Mouse (Mus musculus) heart, postnatal 0 days (tissue): ENCODE data around the gene Man2a1. TPM values are rescaled to one million over a fixed set of nuclear protein-coding genes. Genes with fewer than 3 reads are reported as not detected.

Source experiments
- ATAC-seq: fragments of 200-750 bp; cut with Nextera tagmentation; 2 replicates; pipeline ENCODE4 v1.8.0; 2017; ENCODE audit warnings: low read depth, moderate number of reproducible peaks, moderate library complexity; ENCODE audit not compliant: insufficient read depth
- DNase-seq: peaks from one replicate; pipeline ENCODE4 v3.0.0-alpha.2; 2016; ENCODE audit warnings: low spot score
- H3K27ac ChIP-seq: fragments of 300-500 bp; sonication (generic); 2 replicates; pipeline ENCODE4 v1.5.1; 2014; ENCODE audit warnings: low read depth, mild to moderate bottlenecking
- H3K27me3 ChIP-seq: fragments of 300-500 bp; sonication (generic); 2 replicates; pipeline ENCODE4 v1.6.1; 2014; ENCODE audit warnings: low read length, mixed read lengths; ENCODE audit not compliant: control insufficient read depth, insufficient read depth
- H3K36me3 ChIP-seq: fragments of 300-500 bp; sonication (generic); replicated peaks from 2 replicates; pipeline ENCODE4 v1.6.1; 2014; ENCODE audit warnings: low read length, mixed read lengths; ENCODE audit not compliant: control insufficient read depth, insufficient read depth
- H3K4me1 ChIP-seq: fragments of 300-500 bp; sonication (generic); 2 replicates; pipeline ENCODE4 v1.6.1; 2014; ENCODE audit warnings: antibody characterized with exemption; ENCODE audit not compliant: control insufficient read depth, insufficient read depth
- H3K4me2 ChIP-seq: fragments of 300-500 bp; sonication (generic); 2 replicates; pipeline ENCODE4 v1.6.1; 2014; ENCODE audit warnings: low read depth, mild to moderate bottlenecking, low read length, moderate library complexity
- H3K4me3 ChIP-seq: fragments of 300-500 bp; sonication (generic); 2 replicates; pipeline ENCODE4 v1.5.1; 2014; ENCODE audit warnings: low read depth, low read length
- H3K9ac ChIP-seq: fragments of 300-500 bp; sonication (generic); replicated peaks from 2 replicates; pipeline ENCODE4 v1.6.1; 2014; ENCODE audit warnings: low read depth, low read length, mixed read lengths
- H3K9me3 ChIP-seq: fragments of 300-500 bp; sonication (generic); replicated peaks from 2 replicates; pipeline ENCODE4 v1.6.1; 2016; ENCODE audit warnings: low read length; ENCODE audit not compliant: control insufficient read depth
- CTCF ChIP-seq: IDR thresholded peaks from 2 replicates; pipeline ENCODE4 v1.5.1; 2016; ENCODE audit warnings: antibody characterized with exemption, control low read depth, low read depth
- EP300 ChIP-seq: IDR thresholded peaks from 2 replicates; pipeline ENCODE4 v1.6.1; 2016; ENCODE audit warnings: antibody characterized with exemption, low read depth
- WGBS: fragments of 180-500 bp; shearing (Covaris S2); extraction: QIAGEN DNeasy Blood & Tissue Kit; methylation state at CpG from one replicate; pipeline ENCODE4 v1.1.7; 2014; 5-methylcytosine and 5-hydroxymethylcytosine counted together
- polyA plus RNA-seq: library from polyadenylated mRNA; unstranded; fragments of >200 nt; fragmentation: Nextera tagmentation; extraction: Ambion mirVana; gene quantifications from 2 replicates; pipeline ENCODE4 v1.2.1, GENCODE M21; 2015
- total RNA-seq: library from RNA; depleted of rRNA; stranded (reverse); fragments of >200 nt; gene quantifications from 2 replicates; pipeline ENCODE4 v1.2.3, GENCODE M21; 2014; ENCODE audit warnings: low replicate concordance

Gene Man2a1
- total and polyA plus RNA-seq, 2 experiments from 2014 or later = 2.7 to 14.4 TPM

- Histone ChIP-seq H3K4me3 (no peak overlapping the region), H3K27me3 (no peaks in the 10 kb centered on the region), H3K4me1 (no peaks in the 10 kb centered on the region), H3K9me3 (no peaks in the 10 kb centered on the region), H3K4me2 (no peak overlapping the region), H3K9ac (no peak overlapping the region), H3K36me3 (no peaks in the 10 kb centered on the region), H3K27ac (no peak overlapping the region)
- 14% methylated on average over 1 of the region's 1 CpGs for WGBS
- no peak for ATAC-seq
- DNase-seq = no peak
- no peak for TF ChIP-seq CTCF
- no peak for TF ChIP-seq EP300
These were observed 185.4 kb downstream of the Man2a1 start for GRCm38 (mm10) chr17:64785961-64786360.

- Histone ChIP-seq H3K27me3 (no peaks in the 10 kb centered on the region), H3K9me3 (no peaks in the 10 kb centered on the region), H3K4me3 (no peak overlapping the region), H3K9ac (no peak overlapping the region), H3K27ac (no peak overlapping the region), H3K4me2 (no peak overlapping the region), H3K4me1 (no peaks in the 10 kb centered on the region), H3K36me3 (no peaks in the 10 kb centered on the region)
- no peak for DNase-seq
- no peak for ATAC-seq
- WGBS = 85% methylated on average over 13 of the region's 13 CpGs
- no peak for TF ChIP-seq EP300
- TF ChIP-seq CTCF = no peak
These were observed 187.8 kb downstream of the Man2a1 start for GRCm38 (mm10) chr17:64788301-64788700.

GRCm38 (mm10) chr17:64789175-64789574 lies 188.6 kb downstream of the Man2a1 start:
- Histone ChIP-seq H3K4me3 (no peak overlapping the region), H3K27me3 (no peaks in the 10 kb centered on the region), H3K9ac (no peak overlapping the region), H3K9me3 (no peaks in the 10 kb centered on the region), H3K27ac (no peak overlapping the region), H3K4me1 (no peaks in the 10 kb centered on the region), H3K4me2 (no peak overlapping the region), H3K36me3 (no peaks in the 10 kb centered on the region)
- 11% methylated on average over 3 of the region's 3 CpGs for WGBS
- DNase-seq (peak; percentile 54), ATAC-seq (peak; percentile 77)
- no peak for TF ChIP-seq CTCF
- no peak for TF ChIP-seq EP300

GRCm38 (mm10) chr17:64792076-64792475 lies 191.5 kb downstream of the Man2a1 start:
- no peak overlapping the region for H3K4me3 ChIP-seq
- no peak overlapping the region for H3K4me2 ChIP-seq
- DNase-seq = no peak
- no peak for TF ChIP-seq CTCF
- TF ChIP-seq EP300 = no peak
- no peak overlapping the region for H3K27ac ChIP-seq
- H3K36me3 ChIP-seq = no peaks in the 10 kb centered on the region
- no peak for ATAC-seq
- H3K9me3 ChIP-seq = no peaks in the 10 kb centered on the region
- WGBS = 77% methylated on average over 3 of the region's 3 CpGs
- no peak overlapping the region for H3K9ac ChIP-seq
- H3K27me3 ChIP-seq = no peaks in the 10 kb centered on the region
- no peaks in the 10 kb centered on the region for H3K4me1 ChIP-seq

- no peaks in the 10 kb centered on the region for H3K36me3 ChIP-seq
- H3K9me3 ChIP-seq = no peaks in the 10 kb centered on the region
- H3K27ac ChIP-seq = no peak overlapping the region
- no peak overlapping the region for H3K4me3 ChIP-seq
- H3K4me2 ChIP-seq = no peak overlapping the region
- H3K27me3 ChIP-seq = no peaks in the 10 kb centered on the region
- ATAC-seq (no peak), DNase-seq (no peak)
- 50% methylated on average over 5 of the region's 5 CpGs for WGBS
- no peaks in the 10 kb centered on the region for H3K4me1 ChIP-seq
- TF ChIP-seq EP300 (no peak), CTCF (no peak)
- H3K9ac ChIP-seq = no peak overlapping the region
These were observed 192.1 kb downstream of the Man2a1 start for GRCm38 (mm10) chr17:64792623-64793022.

- DNase-seq (no peak), ATAC-seq (no peak)
- TF ChIP-seq EP300 = no peak
- TF ChIP-seq CTCF = no peak
- Histone ChIP-seq H3K4me1 (peaks cover 10% of the 10 kb centered on the region; the same call in 1 of the 2 replicates), H3K27me3 (no peaks in the 10 kb centered on the region), H3K4me2 (no peak overlapping the region), H3K36me3 (no peaks in the 10 kb centered on the region), H3K9ac (no peak overlapping the region), H3K9me3 (no peaks in the 10 kb centered on the region), H3K27ac (no peak overlapping the region), H3K4me3 (no peak overlapping the region)
- WGBS = 54% methylated on average over 11 of the region's 11 CpGs
These were observed 201.8 kb downstream of the Man2a1 start for GRCm38 (mm10) chr17:64802168-64802955.
